Mouse (Mus musculus): Measurements from ENCODE around the gene Lcn2.

GRCm38 (mm10) chr2:32350471-32351051, 37.5 kb downstream of the Lcn2 start:
- no peak for TF ChIP-seq CTCF (IDR thresholded peaks at IDR 0.05; ENCODE audit: low read depth)
- no peak for TF ChIP-seq EP300 (IDR thresholded peaks at IDR 0.05; ENCODE audit: low read depth)
